ENCODE assay signal across 28 mouse cellular contexts in the genomic region with DNA sequence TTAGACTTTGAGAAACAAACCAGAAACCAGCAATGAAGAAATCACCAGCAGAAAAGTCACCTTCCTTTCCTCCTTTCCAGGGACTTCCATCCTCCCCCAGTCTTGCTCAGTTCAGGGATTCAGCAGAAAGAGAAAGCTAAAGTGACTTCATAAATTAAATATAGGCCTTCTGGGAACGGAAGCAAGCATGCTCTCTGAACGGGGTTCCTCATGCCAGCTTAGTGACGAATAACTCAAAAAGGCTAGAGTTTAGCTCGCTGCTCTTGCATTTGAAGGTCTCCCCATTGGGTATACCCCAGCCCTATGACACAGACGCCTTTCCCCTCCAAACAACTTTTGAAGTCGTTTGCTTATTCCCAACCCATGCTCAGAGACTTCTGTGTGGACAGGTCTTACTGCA.
DNase-seq lines count a peak whose midpoint lies in the region; ATAC-seq and TF ChIP-seq lines count a peak whose summit lies in the region.
"Had no signal": no experiment of that assay in that cellular context is flagged by ENCODE, and none has a peak within 500 bp of the region (broad histone marks: within the 10 kb centered on the region; RNA-seq: fewer than 3 reads in every experiment).

No protein-coding gene starts in this region.

- H3K27ac ChIP-seq in kidney, postnatal 0 days: no peak overlapping the region
- H3K27ac ChIP-seq in bone marrow macrophage, adult 2 months (ENCODE audit: insufficient read depth, low read depth, low read length): peak overlapping the region; percentile 26
- H3K27ac ChIP-seq: embryonic facial prominence, embryonic 13.5 days; embryonic facial prominence, embryonic 15.5 days; forebrain, embryonic 10.5 days; forebrain, embryonic 12.5 days had no signal

- TF ChIP-seq POLR2A in bone marrow macrophage, adult 2 months (IDR thresholded peaks at IDR 0.05; ENCODE audit: borderline replicate concordance, low read depth, low read length): no peak

- no peaks in the 10 kb centered on the region for H3K27me3 ChIP-seq in kidney, postnatal 0 days (ENCODE audit: insufficient read depth, low read length)
- H3K27me3 ChIP-seq: CH12.LX; embryonic facial prominence, embryonic 13.5 days; embryonic facial prominence, embryonic 15.5 days; forebrain, embryonic 12.5 days; Patski had no signal

- H3K36me3 ChIP-seq in kidney, postnatal 0 days (ENCODE audit: insufficient read depth, low read length): no peaks in the 10 kb centered on the region
- H3K36me3 ChIP-seq: embryonic facial prominence, embryonic 13.5 days; embryonic facial prominence, embryonic 15.5 days; forebrain, embryonic 10.5 days; forebrain, embryonic 12.5 days; G1E had no signal

- no peak overlapping the region for H3K4me3 ChIP-seq in kidney, postnatal 0 days (replicated peaks; ENCODE audit: low read depth, low read length)
- no peak overlapping the region for H3K4me3 ChIP-seq in bone marrow macrophage, adult 2 months (ENCODE audit: insufficient read depth, low read length)
- H3K4me3 ChIP-seq: embryonic facial prominence, embryonic 13.5 days; embryonic facial prominence, embryonic 15.5 days; erythroblast, embryonic 14.5 days; forebrain, embryonic 10.5 days; forebrain, embryonic 12.5 days had no signal

- 64% methylated on average over 6 of the region's 6 CpGs for WGBS in kidney, postnatal 0 days

- H3K4me2 ChIP-seq in kidney, postnatal 0 days (ENCODE audit: low read length): no peak overlapping the region
- H3K4me2 ChIP-seq: embryonic facial prominence, embryonic 13.5 days; embryonic facial prominence, embryonic 15.5 days; forebrain, embryonic 12.5 days had no signal

- no peaks in the 10 kb centered on the region for H3K9me3 ChIP-seq in kidney, postnatal 0 days (replicated peaks; ENCODE audit: low read length)
- H3K9me3 ChIP-seq: embryonic facial prominence, embryonic 13.5 days; embryonic facial prominence, embryonic 15.5 days; forebrain, embryonic 10.5 days; forebrain, embryonic 12.5 days had no signal

- TF ChIP-seq CTCF in kidney, postnatal 0 days (IDR thresholded peaks at IDR 0.05; ENCODE audit: low read depth): no peak
- TF ChIP-seq CTCF in bone marrow macrophage, adult 2 months (IDR thresholded peaks at IDR 0.05; ENCODE audit: low read depth, low read length): no peak

- ATAC-seq in frontal cortex, adult (ENCODE audit: low TSS enrichment): peak; percentile 57; the same call in 1 of the 2 replicates
- no peak for ATAC-seq in kidney, postnatal 0 days (replicated peaks; ENCODE audit: low FRiP score, low read depth)
- ATAC-seq: activated CD4-positive, CD25-positive, alpha-beta regulatory T cell, adult 4 months; CD4-positive, CD25-positive, alpha-beta regulatory T cell, adult 4 months; forebrain, embryonic 14.5 days; forebrain, embryonic 16.5 days; Patski had no signal

- H3K4me1 ChIP-seq in kidney, postnatal 0 days (replicated peaks; ENCODE audit: insufficient read depth, low read length): no peaks in the 10 kb centered on the region
- peaks cover 23% of the 10 kb centered on the region for H3K4me1 ChIP-seq in bone marrow macrophage, adult 2 months (ENCODE audit: control insufficient read depth, insufficient read depth, low read length)
- H3K4me1 ChIP-seq: embryonic facial prominence, embryonic 13.5 days; embryonic facial prominence, embryonic 15.5 days; forebrain, embryonic 10.5 days; forebrain, embryonic 12.5 days had no signal

- H3K9ac ChIP-seq in kidney, postnatal 0 days (ENCODE audit: low read depth, low read length): no peak overlapping the region
- H3K9ac ChIP-seq: embryonic facial prominence, embryonic 13.5 days; embryonic facial prominence, embryonic 15.5 days; forebrain, embryonic 12.5 days had no signal

- DNase-seq in frontal cortex, postnatal 10 days (ENCODE audit: low spot score in 2 of 2): no peak
- peak; percentile 10 for DNase-seq in kidney, postnatal 0 days (ENCODE audit: low spot score)
- DNase-seq in kidney, adult 8-10 months: no peak
- no peak for DNase-seq in adrenal gland, postnatal 4 days (ENCODE audit: low spot score in 2 of 2)
- DNase-seq: adrenal gland, adult 8-10 months; adrenal gland, postnatal 14 days; B cell, adult 2 months; cerebellum, adult 11 months; cerebellum, adult 18-20 months; cerebellum, adult 8-10 months; cerebellum, adult 9-11 months; cerebellum, postnatal 14 days; cerebellum, postnatal 36 days; embryo, embryonic 11 days had no signal
